Mouse (Mus musculus) large intestine, adult 2 months (tissue): ENCODE measurements around the gene Nfatc2. TPM values are rescaled to one million over a fixed set of nuclear protein-coding genes. Genes with fewer than 3 reads are reported as not detected.
A peak's percentile ranks its signal among the peaks of the same experiment; 100 is the strongest.

ENCODE experiments used
- DNase-seq: peaks from one replicate; pipeline ENCODE4 v3.0.0-alpha.2; 2012; ENCODE audit warnings: low read depth, low spot score
- WGBS: fragments of 180-500 bp; shearing (Covaris S2); methylation state at CpG from one replicate; pipeline ENCODE4 v1.1.7; 2018; 5-methylcytosine and 5-hydroxymethylcytosine counted together
- polyA plus RNA-seq: library from polyadenylated mRNA; depleted of rRNA; stranded (reverse); fragments of >200 nt; gene quantifications from 2 replicates; pipeline ENCODE4 v1.2.3, GENCODE M21; 2012

The Nfatc2 gene
- polyA plus RNA-seq, 1 experiment, result 2.1 TPM

GRCm38 (mm10) chr2:168610941-168611340 lies 9.5 kb upstream of the Nfatc2 start:
- DNase-seq, result no peak
- 84% methylated on average over 3 of the region's 3 CpGs for WGBS

GRCm38 (mm10) chr2:168609653-168610248 lies 8.3 kb upstream of the Nfatc2 start:
- DNase-seq, result no peak
- 81% methylated on average over 6 of the region's 6 CpGs for WGBS

- no peak for DNase-seq
- WGBS, result 62% methylated on average over 9 of the region's 9 CpGs
Observed at GRCm38 (mm10) chr2:168608125-168608564, 6.7 kb upstream of the Nfatc2 start.

GRCm38 (mm10) chr2:168604655-168605070 lies 3.2 kb upstream of the Nfatc2 start:
- DNase-seq, result no peak
- 45% methylated on average over 16 of the region's 16 CpGs for WGBS

- DNase-seq, result no peak
- 39% methylated on average over 12 of the region's 12 CpGs for WGBS
Observed at GRCm38 (mm10) chr2:168602387-168602741, 907 bp upstream of the Nfatc2 start.

GRCm38 (mm10) chr2:168600750-168601490 lies 537 bp downstream of the Nfatc2 start:
- WGBS, result 3% methylated on average over 32 of the region's 32 CpGs
- no peak for DNase-seq

- 72% methylated on average over 7 of the region's 7 CpGs for WGBS
- no peak for DNase-seq
Observed at GRCm38 (mm10) chr2:168595693-168596092, 5.8 kb downstream of the Nfatc2 start.

- DNase-seq, result no peak
- WGBS, result 84% methylated on average over 6 of the region's 6 CpGs
Observed at GRCm38 (mm10) chr2:168593676-168594075, 7.8 kb downstream of the Nfatc2 start.

- WGBS, result 81% methylated on average over 5 of the region's 5 CpGs
- DNase-seq, result no peak
Observed at GRCm38 (mm10) chr2:168593004-168593403, 8.5 kb downstream of the Nfatc2 start.

GRCm38 (mm10) chr2:168591076-168591475 lies 10.4 kb downstream of the Nfatc2 start:
- no peak for DNase-seq
- 93% methylated on average over 2 of the region's 2 CpGs for WGBS

GRCm38 (mm10) chr2:168590556-168590955 lies 10.9 kb downstream of the Nfatc2 start:
- DNase-seq, result no peak
- 51% methylated on average over 10 of the region's 10 CpGs for WGBS

- 2% methylated on average over 37 of the region's 38 CpGs for WGBS
- peak; percentile 31 for DNase-seq
Observed at GRCm38 (mm10) chr2:168590168-168590551, 11.3 kb downstream of the Nfatc2 start.

GRCm38 (mm10) chr2:168589368-168590167 lies 11.9 kb downstream of the Nfatc2 start:
- WGBS, result 12% methylated on average over 21 of the region's 21 CpGs
- no peak for DNase-seq

GRCm38 (mm10) chr2:168588591-168589367 lies 12.7 kb downstream of the Nfatc2 start:
- no peak for DNase-seq
- WGBS, result 50% methylated on average over 11 of the region's 11 CpGs

GRCm38 (mm10) chr2:168587159-168587558 lies 14.3 kb downstream of the Nfatc2 start:
- WGBS, result 89% methylated on average over 8 of the region's 8 CpGs
- DNase-seq, result no peak

GRCm38 (mm10) chr2:168586512-168586911 lies 14.9 kb downstream of the Nfatc2 start:
- DNase-seq, result no peak
- 83% methylated on average over 12 of the region's 12 CpGs for WGBS

GRCm38 (mm10) chr2:168584857-168585256 lies 16.6 kb downstream of the Nfatc2 start:
- WGBS, result 55% methylated on average over 6 of the region's 6 CpGs
- DNase-seq, result no peak

GRCm38 (mm10) chr2:168584408-168584807 lies 17.0 kb downstream of the Nfatc2 start:
- no peak for DNase-seq
- 88% methylated on average over 8 of the region's 8 CpGs for WGBS

GRCm38 (mm10) chr2:168583084-168583483 lies 18.4 kb downstream of the Nfatc2 start:
- DNase-seq, result no peak

More at GRCm38 (mm10) chr2:168583084-168583483, 18.4 kb downstream of the Nfatc2 start:
- WGBS, result 73% methylated on average over 5 of the region's 5 CpGs
